Comparison of ENCODE assay signal across 21 mouse cellular contexts in genomic region chr1:153002295-153003050, GRCm38 (mm10). TPM values are rescaled to one million over a fixed set of nuclear protein-coding genes. Genes with fewer than 3 reads are reported as not detected.
DNase-seq lines count a peak whose midpoint lies in the region; ATAC-seq and TF ChIP-seq lines count a peak whose summit lies in the region.
"Had no signal": no experiment of that assay in that cellular context is flagged by ENCODE, and none has a peak within 500 bp of the region (broad histone marks: within the 10 kb centered on the region; RNA-seq: fewer than 3 reads in every experiment).

No protein-coding gene starts in this region.

- no peak for TF ChIP-seq EP300 in lung, postnatal 0 days (IDR thresholded peaks at IDR 0.05)

- ATAC-seq in forebrain, embryonic 16.5 days = peak; percentile 60
- ATAC-seq in forebrain, embryonic 14.5 days = no peak
- peak; percentile 46 for ATAC-seq in lung, postnatal 0 days
- ATAC-seq in granulocyte monocyte progenitor cell, adult 5-6 weeks (replicated peaks; ENCODE audit: poor library complexity, severe bottlenecking) = peak; percentile 33
- ATAC-seq: activated CD4-positive, CD25-positive, alpha-beta regulatory T cell, adult 4 months; CD4-positive, CD25-positive, alpha-beta regulatory T cell, adult 4 months; forebrain, embryonic 13.5 days; intestine, embryonic 15.5 days; Patski had no signal

- DNase-seq in forebrain, embryonic 14.5 days (ENCODE audit: low spot score) = no peak
- peak; percentile 62 for DNase-seq in lung, postnatal 0 days (ENCODE audit: low spot score)
- no peak for DNase-seq in lung, postnatal 25 days (ENCODE audit: low spot score)
- peak; percentile 75 for DNase-seq in adipocyte (ENCODE audit: low spot score)
- no peak for DNase-seq in kidney, adult 9 months
- no peak for DNase-seq in testis, postnatal 10 days (ENCODE audit: low spot score)
- DNase-seq: adrenal gland, postnatal 25 days; B cell, adult 2 months; cerebellum, adult 11 months; cerebellum, adult 9-10 months; gastrocnemius, postnatal 14 days; kidney, adult 18-20 months had no signal

- H3K27me3 ChIP-seq in forebrain, embryonic 16.5 days (replicated peaks; ENCODE audit: control insufficient read depth, insufficient read depth, low read length) = no peaks in the 10 kb centered on the region
- no peaks in the 10 kb centered on the region for H3K27me3 ChIP-seq in forebrain, embryonic 14.5 days (replicated peaks; ENCODE audit: control insufficient read depth, insufficient read depth, low read length)
- H3K27me3 ChIP-seq in lung, postnatal 0 days (replicated peaks; ENCODE audit: insufficient read depth, low read length) = no peaks in the 10 kb centered on the region
- H3K27me3 ChIP-seq: embryonic facial prominence, embryonic 13.5 days; forebrain, embryonic 13.5 days; heart, embryonic 12.5 days; intestine, embryonic 15.5 days; Patski had no signal

- H3K4me2 ChIP-seq in forebrain, embryonic 16.5 days (ENCODE audit: low read length) = no peak overlapping the region
- H3K4me2 ChIP-seq in forebrain, embryonic 14.5 days (ENCODE audit: low read length) = no peak overlapping the region
- no peak overlapping the region for H3K4me2 ChIP-seq in lung, postnatal 0 days (replicated peaks; ENCODE audit: low read depth, low read length)
- H3K4me2 ChIP-seq: embryonic facial prominence, embryonic 13.5 days; forebrain, embryonic 13.5 days; heart, embryonic 12.5 days; intestine, embryonic 15.5 days had no signal

- H3K9me3 ChIP-seq in forebrain, embryonic 16.5 days (ENCODE audit: control insufficient read depth, low read length) = no peaks in the 10 kb centered on the region
- no peaks in the 10 kb centered on the region for H3K9me3 ChIP-seq in forebrain, embryonic 14.5 days (replicated peaks; ENCODE audit: control insufficient read depth, low read length)
- H3K9me3 ChIP-seq in lung, postnatal 0 days (ENCODE audit: low read length) = no peaks in the 10 kb centered on the region
- H3K9me3 ChIP-seq: embryonic facial prominence, embryonic 13.5 days; forebrain, embryonic 13.5 days; heart, embryonic 12.5 days; intestine, embryonic 15.5 days had no signal

- H3K4me1 ChIP-seq in forebrain, embryonic 16.5 days (replicated peaks; ENCODE audit: control insufficient read depth, insufficient read depth, low read length) = 0 out of 2 replicates have a peak, but pooled peaks cover 4% of the 10 kb centered on the region
- H3K4me1 ChIP-seq in forebrain, embryonic 14.5 days (ENCODE audit: control insufficient read depth, insufficient read depth, low read length) = no peaks in the 10 kb centered on the region
- 0 out of 2 replicates have a peak, but pooled peaks cover 3% of the 10 kb centered on the region for H3K4me1 ChIP-seq in lung, postnatal 0 days (ENCODE audit: insufficient read depth, low read depth, low read length)
- H3K4me1 ChIP-seq: forebrain, embryonic 13.5 days; intestine, embryonic 15.5 days had no signal

- WGBS in forebrain, embryonic 16.5 days = 56% methylated on average over 11 of the region's 11 CpGs
- 53% methylated on average over 11 of the region's 11 CpGs for WGBS in forebrain, embryonic 14.5 days
- 65% methylated on average over 11 of the region's 11 CpGs for WGBS in lung, postnatal 0 days

- no peak overlapping the region for H3K4me3 ChIP-seq in forebrain, embryonic 16.5 days (replicated peaks; ENCODE audit: low read length)
- H3K4me3 ChIP-seq in forebrain, embryonic 14.5 days (ENCODE audit: low read depth, low read length) = no peak overlapping the region
- no peak overlapping the region for H3K4me3 ChIP-seq in lung, postnatal 0 days (ENCODE audit: low read depth, low read length)
- H3K4me3 ChIP-seq: embryonic facial prominence, embryonic 13.5 days; forebrain, embryonic 13.5 days; heart, embryonic 12.5 days; intestine, embryonic 15.5 days had no signal

- no peaks in the 10 kb centered on the region for H3K36me3 ChIP-seq in forebrain, embryonic 16.5 days (ENCODE audit: control insufficient read depth, insufficient read depth)
- H3K36me3 ChIP-seq in forebrain, embryonic 14.5 days (ENCODE audit: control insufficient read depth, insufficient read depth, low read length) = no peaks in the 10 kb centered on the region
- H3K36me3 ChIP-seq in lung, postnatal 0 days (ENCODE audit: insufficient read depth, low read length) = no peaks in the 10 kb centered on the region
- H3K36me3 ChIP-seq: embryonic facial prominence, embryonic 13.5 days; heart, embryonic 12.5 days; intestine, embryonic 15.5 days had no signal

- H3K27ac ChIP-seq in forebrain, embryonic 16.5 days (ENCODE audit: low read length) = no peak overlapping the region
- H3K27ac ChIP-seq in forebrain, embryonic 14.5 days (ENCODE audit: low read depth, low read length) = no peak overlapping the region
- H3K27ac ChIP-seq in lung, postnatal 0 days (ENCODE audit: low read length) = no peak overlapping the region
- H3K27ac ChIP-seq: embryonic facial prominence, embryonic 13.5 days; forebrain, embryonic 13.5 days; intestine, embryonic 15.5 days had no signal

- H3K9ac ChIP-seq in forebrain, embryonic 16.5 days (replicated peaks; ENCODE audit: low read depth, low read length) = no peak overlapping the region
- H3K9ac ChIP-seq in forebrain, embryonic 14.5 days (ENCODE audit: low read length) = no peak overlapping the region
- H3K9ac ChIP-seq in lung, postnatal 0 days (replicated peaks; ENCODE audit: low read depth) = no peak overlapping the region
- H3K9ac ChIP-seq: embryonic facial prominence, embryonic 13.5 days; forebrain, embryonic 13.5 days; heart, embryonic 12.5 days; intestine, embryonic 15.5 days had no signal

- TF ChIP-seq CTCF in lung, postnatal 0 days (IDR thresholded peaks at IDR 0.05) = no peak

RNA-seq across cellular contexts. Expression of gene Nmnat2, which starts 47.7 kb away (rescaled TPM):
- polyA plus RNA-seq in forebrain, embryonic 16.5 days (2015; fragmentation: Nextera tagmentation; extraction: Ambion mirVana) = 77.1 and 85.6 TPM in 2 replicates
- polyA plus RNA-seq in forebrain, embryonic 14.5 days (2014; fragmentation: Nextera tagmentation; extraction: Ambion mirVana) = 69.7 and 70.6 TPM in 2 replicates
- polyA plus RNA-seq in lung, postnatal 0 days (2015; fragmentation: Nextera tagmentation; extraction: Ambion mirVana) = 4.5 and 4.8 TPM in 2 replicates
- not detected in 2 replicates for total RNA-seq in granulocyte monocyte progenitor cell, adult 5-6 weeks (2014; fragmentation: Nextera tagmentation)
- total RNA-seq in granulocyte monocyte progenitor cell, adult 5-6 weeks (2017) = not detected in 2 replicates

Comparison
In these comparisons a context has a peak if more than half of its experiments do, and no peak if none do; other contexts are left out.
1. DNase-seq: peak in lung, postnatal 0 days (single experiment) and adipocyte (single experiment); none in forebrain, embryonic 14.5 days (single experiment), lung, postnatal 25 days (single experiment), kidney, adult 9 months (single experiment) and testis, postnatal 10 days (single experiment).
2. RNA of gene Nmnat2, which starts 47.7 kb away (polyA plus RNA-seq): 77.1 to 85.6 TPM in forebrain, embryonic 16.5 days and 69.7 to 70.6 TPM in forebrain, embryonic 14.5 days; 4.5 to 4.8 TPM in lung, postnatal 0 days; every median in the first group is over 10 times any median in the second.